Mouse (Mus musculus): ENCODE data around the gene Dpep2nb. TPM values are rescaled to one million over a fixed set of nuclear protein-coding genes. Genes with fewer than 3 reads are reported as not detected.
A peak's percentile ranks its signal among the peaks of the same experiment; 100 is the strongest.
"Not testable (repeated sequence)": the region's sequence is repeated elsewhere in the genome, so short reads cannot be mapped to it uniquely, and the experiment has no call there.

Dpep2nb gene
- polyA plus RNA-seq, 1 experiment: not detected

DNA sequence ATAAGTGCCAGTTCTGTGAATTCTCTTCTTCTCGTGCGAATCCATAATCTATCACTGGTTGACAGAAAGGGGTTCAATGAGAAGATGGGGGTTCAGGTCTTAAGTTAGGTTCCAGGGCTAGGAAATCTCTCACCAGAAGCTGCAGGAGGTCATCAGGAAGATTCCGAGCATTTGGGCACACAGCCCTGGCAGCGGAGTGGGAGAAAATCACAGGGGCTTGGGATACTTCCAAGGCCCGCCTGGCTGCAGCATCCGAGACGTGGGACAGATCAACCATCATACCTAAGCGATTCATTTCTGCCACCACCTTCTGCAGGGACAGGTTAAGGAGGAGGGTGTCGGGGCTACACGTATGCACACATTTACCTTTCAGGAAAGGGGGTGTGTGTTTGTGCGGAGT is 17.2 kb downstream of the Dpep2nb start:
- Histone ChIP-seq H3K27ac (ENCODE audit: insufficient read depth, low read length) (no peak overlapping the region), H3K4me3 (replicated peaks; ENCODE audit: insufficient read depth, low read depth, low read length) (no peak overlapping the region), H3K27me3 (ENCODE audit: control insufficient read depth, insufficient read depth, low read length) (no peaks in the 10 kb centered on the region), H3K4me1 (ENCODE audit: control insufficient read depth, insufficient read depth, low read length) (0 out of 2 replicates have a peak, but pooled peaks cover 6% of the 10 kb centered on the region)
- TF ChIP-seq CTCF (IDR thresholded peaks at IDR 0.05; ENCODE audit: borderline replicate concordance, insufficient read depth, low read depth, low read length): no peak
- TF ChIP-seq POLR2A (IDR thresholded peaks at IDR 0.05; ENCODE audit: borderline replicate concordance, insufficient read depth, low read length): no peak
- DNase-seq: peak in 1 of 2 experiments; percentile 36
- 45% methylated on average over 11 of the region's 11 CpGs for WGBS

GRCm38 (mm10) chr8:105983406-105983805 is 22.4 kb downstream of the Dpep2nb start:
- H3K4me3 ChIP-seq (replicated peaks; ENCODE audit: insufficient read depth, low read depth, low read length); DNase-seq; H3K27ac ChIP-seq (ENCODE audit: insufficient read depth, low read length); H3K4me1 ChIP-seq (ENCODE audit: control insufficient read depth, insufficient read depth, low read length); H3K27me3 ChIP-seq (ENCODE audit: control insufficient read depth, insufficient read depth, low read length): not testable (repeated sequence)
- 67% methylated on average over 11 of the region's 11 CpGs for WGBS

DNA sequence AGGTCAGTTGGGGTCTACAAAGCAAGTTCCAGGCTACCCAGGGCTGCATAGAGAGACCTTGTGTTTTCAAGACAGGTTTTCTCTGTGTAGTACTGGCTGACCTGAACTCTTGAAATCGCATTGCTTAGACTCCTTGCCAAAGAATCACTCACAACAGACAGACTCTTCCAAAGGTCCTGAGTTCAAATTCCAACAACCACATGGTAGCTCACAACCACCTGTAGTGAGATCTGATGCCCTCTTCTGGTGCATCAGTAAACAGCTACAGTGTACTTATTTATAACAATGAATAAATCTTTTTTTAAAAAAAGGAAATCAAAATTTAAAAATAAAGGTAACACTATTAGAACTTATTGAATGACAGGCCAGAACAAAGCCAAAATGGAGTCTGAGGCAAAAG is 24.6 kb downstream of the Dpep2nb start:
- Histone ChIP-seq H3K27ac (ENCODE audit: insufficient read depth, low read length) (no peak overlapping the region), H3K27me3 (ENCODE audit: control insufficient read depth, insufficient read depth, low read length) (no peaks in the 10 kb centered on the region), H3K4me3 (replicated peaks; ENCODE audit: insufficient read depth, low read depth, low read length) (no peak overlapping the region), H3K4me1 (ENCODE audit: control insufficient read depth, insufficient read depth, low read length) (no peaks in the 10 kb centered on the region)
- TF ChIP-seq POLR2A (IDR thresholded peaks at IDR 0.05; ENCODE audit: borderline replicate concordance, insufficient read depth, low read length) (no peak), CTCF (IDR thresholded peaks at IDR 0.05; ENCODE audit: borderline replicate concordance, insufficient read depth, low read depth, low read length) (no peak)
- 87% methylated on average over 1 of the region's 1 CpGs for WGBS
- no peak for DNase-seq

- TF ChIP-seq CTCF (IDR thresholded peaks at IDR 0.05; ENCODE audit: borderline replicate concordance, insufficient read depth, low read depth, low read length) (no peak), POLR2A (IDR thresholded peaks at IDR 0.05; ENCODE audit: borderline replicate concordance, insufficient read depth, low read length) (no peak)
- no peak within 1 kb of the TSS for H3K27ac ChIP-seq (ENCODE audit: insufficient read depth, low read length)
- H3K27me3 ChIP-seq (ENCODE audit: control insufficient read depth, insufficient read depth, low read length): no peaks in the 10 kb centered on the region
- no peak for DNase-seq
- H3K4me1 ChIP-seq (ENCODE audit: control insufficient read depth, insufficient read depth, low read length): no peaks in the 10 kb centered on the region
- WGBS: 88% methylated on average over 15 of the region's 15 CpGs
- no peak within 1 kb of the TSS for H3K4me3 ChIP-seq (replicated peaks; ENCODE audit: insufficient read depth, low read depth, low read length)
These were observed 26.4 kb downstream of the Dpep2nb start, which contains the start of gene Dpep3 for GRCm38 (mm10) chr8:105979325-105979724. Gene Dpep3 (minus strand): TSS chr8:105979429.

DNA sequence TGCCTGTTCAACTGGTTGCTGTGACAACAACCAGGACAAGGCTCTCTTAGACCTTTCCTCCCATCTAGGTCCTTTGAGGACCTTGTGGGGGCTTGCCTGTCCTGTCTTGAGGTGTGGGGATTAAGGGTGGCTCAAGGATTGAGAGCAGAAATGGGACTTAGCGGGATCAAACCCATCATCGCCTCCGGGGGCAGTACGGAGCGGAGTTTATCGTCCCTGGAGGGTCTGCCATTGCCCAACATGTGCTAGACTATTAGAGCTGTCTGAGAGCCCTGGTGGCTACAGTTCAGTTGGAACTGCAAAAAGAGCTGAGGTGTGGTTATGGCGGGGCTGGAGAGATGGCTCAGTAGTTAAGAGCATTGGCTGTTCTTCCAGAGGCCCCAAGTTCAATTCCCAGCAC is 30.4 kb downstream of the Dpep2nb start:
- Histone ChIP-seq H3K4me1 (ENCODE audit: control insufficient read depth, insufficient read depth, low read length) (no peaks in the 10 kb centered on the region), H3K4me3 (replicated peaks; ENCODE audit: insufficient read depth, low read depth, low read length) (no peak overlapping the region), H3K27me3 (ENCODE audit: control insufficient read depth, insufficient read depth, low read length) (no peaks in the 10 kb centered on the region), H3K27ac (ENCODE audit: insufficient read depth, low read length) (no peak overlapping the region)
- no peak for TF ChIP-seq CTCF (IDR thresholded peaks at IDR 0.05; ENCODE audit: borderline replicate concordance, insufficient read depth, low read depth, low read length)
- no peak for TF ChIP-seq POLR2A (IDR thresholded peaks at IDR 0.05; ENCODE audit: borderline replicate concordance, insufficient read depth, low read length)
- WGBS: 62% methylated on average over 7 of the region's 7 CpGs
- DNase-seq: no peak

GRCm38 (mm10) chr8:105971019-105971720 is 34.6 kb downstream of the Dpep2nb start:
- WGBS: 74% methylated on average over 8 of the region's 8 CpGs
- no peak for TF ChIP-seq CTCF (IDR thresholded peaks at IDR 0.05; ENCODE audit: borderline replicate concordance, insufficient read depth, low read depth, low read length)
- no peak for TF ChIP-seq POLR2A (IDR thresholded peaks at IDR 0.05; ENCODE audit: borderline replicate concordance, insufficient read depth, low read length)
- Histone ChIP-seq H3K27ac (ENCODE audit: insufficient read depth, low read length) (no peak overlapping the region), H3K27me3 (ENCODE audit: control insufficient read depth, insufficient read depth, low read length) (no peaks in the 10 kb centered on the region; the same call in 1 of the 2 replicates), H3K4me3 (replicated peaks; ENCODE audit: insufficient read depth, low read depth, low read length) (no peak overlapping the region), H3K4me1 (ENCODE audit: control insufficient read depth, insufficient read depth, low read length) (peaks cover 3% of the 10 kb centered on the region; the same call in 1 of the 2 replicates)
- no peak for DNase-seq

DNA sequence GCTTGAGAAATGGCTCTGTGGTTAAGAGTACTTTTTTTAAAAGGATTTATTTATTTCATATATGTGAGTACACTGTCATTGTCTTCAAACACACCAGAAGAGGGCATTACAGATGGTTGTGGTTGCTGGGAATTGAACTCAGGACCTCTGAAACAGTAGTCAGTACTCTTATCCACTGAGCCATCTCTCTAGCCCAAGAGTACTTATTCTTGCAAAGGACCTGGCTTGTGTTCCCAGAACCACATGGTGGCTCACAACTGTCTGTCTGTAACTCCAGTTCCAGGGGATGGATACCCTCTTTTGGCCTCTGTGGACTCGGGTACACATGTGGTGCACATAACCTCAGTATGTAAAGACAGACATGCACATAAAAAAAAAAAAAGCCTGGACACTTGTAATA is 36.4 kb downstream of the Dpep2nb start:
- TF ChIP-seq POLR2A (IDR thresholded peaks at IDR 0.05; ENCODE audit: borderline replicate concordance, insufficient read depth, low read length): no peak
- TF ChIP-seq CTCF (IDR thresholded peaks at IDR 0.05; ENCODE audit: borderline replicate concordance, insufficient read depth, low read depth, low read length): no peak
- no peak for DNase-seq
- Histone ChIP-seq H3K4me3 (replicated peaks; ENCODE audit: insufficient read depth, low read depth, low read length) (no peak overlapping the region), H3K27me3 (ENCODE audit: control insufficient read depth, insufficient read depth, low read length) (peaks cover 4% of the 10 kb centered on the region; the same call in 1 of the 2 replicates), H3K4me1 (ENCODE audit: control insufficient read depth, insufficient read depth, low read length) (peaks cover 3% of the 10 kb centered on the region; the same call in 1 of the 2 replicates), H3K27ac (ENCODE audit: insufficient read depth, low read length) (no peak overlapping the region)
- WGBS: 69% methylated on average over 1 of the region's 1 CpGs

GRCm38 (mm10) chr8:105966692-105967311 is 39.0 kb downstream of the Dpep2nb start:
- H3K4me1 ChIP-seq (ENCODE audit: control insufficient read depth, insufficient read depth, low read length): peaks cover 3% of the 10 kb centered on the region; the same call in 1 of the 2 replicates
- peaks cover 4% of the 10 kb centered on the region; the same call in 1 of the 2 replicates for H3K27me3 ChIP-seq (ENCODE audit: control insufficient read depth, insufficient read depth, low read length)
- H3K4me3 ChIP-seq (replicated peaks; ENCODE audit: insufficient read depth, low read depth, low read length): no peak overlapping the region
- no peak overlapping the region for H3K27ac ChIP-seq (ENCODE audit: insufficient read depth, low read length)
- no peak for TF ChIP-seq CTCF (IDR thresholded peaks at IDR 0.05; ENCODE audit: borderline replicate concordance, insufficient read depth, low read depth, low read length)
- TF ChIP-seq POLR2A (IDR thresholded peaks at IDR 0.05; ENCODE audit: borderline replicate concordance, insufficient read depth, low read length): no peak
- DNase-seq: no peak
- 17% methylated on average over 19 of the region's 19 CpGs for WGBS

All from cerebellum, adult 2 months (tissue).